Mouse (Mus musculus) neural tube, embryonic 10.5 days (tissue): ENCODE results near the gene Ube2s.
"Not testable (repeated sequence)": the region's sequence is repeated elsewhere in the genome, so short reads cannot be mapped to it uniquely, and the experiment has no call there.

Source experiments
- DNase-seq: peaks from one replicate; pipeline ENCODE4 v3.0.0-alpha.2; 2017; ENCODE audit warnings: low spot score; ENCODE audit errors: extremely low spot score

The Ube2s gene

DNA sequence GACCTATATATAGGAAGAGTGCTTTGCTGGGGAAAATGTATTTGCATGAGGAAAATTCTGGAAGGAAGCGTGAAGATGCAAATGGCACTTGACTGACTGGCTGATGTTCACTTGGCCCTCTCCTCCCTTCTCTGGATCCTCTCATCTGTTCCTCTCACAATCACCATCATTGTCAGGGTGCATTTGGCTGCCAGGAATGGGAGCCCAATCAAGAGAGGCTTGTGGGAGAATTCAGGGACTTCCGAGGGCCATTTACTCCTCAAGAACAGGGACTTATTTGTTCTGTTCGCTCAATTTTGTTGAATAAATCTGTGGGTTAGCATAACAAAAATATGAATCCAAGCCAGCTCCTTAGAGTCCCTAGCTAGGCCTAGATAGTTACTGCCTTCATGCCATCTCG is 9.3 kb upstream of the Ube2s start:
- DNase-seq: no peak

DNA sequence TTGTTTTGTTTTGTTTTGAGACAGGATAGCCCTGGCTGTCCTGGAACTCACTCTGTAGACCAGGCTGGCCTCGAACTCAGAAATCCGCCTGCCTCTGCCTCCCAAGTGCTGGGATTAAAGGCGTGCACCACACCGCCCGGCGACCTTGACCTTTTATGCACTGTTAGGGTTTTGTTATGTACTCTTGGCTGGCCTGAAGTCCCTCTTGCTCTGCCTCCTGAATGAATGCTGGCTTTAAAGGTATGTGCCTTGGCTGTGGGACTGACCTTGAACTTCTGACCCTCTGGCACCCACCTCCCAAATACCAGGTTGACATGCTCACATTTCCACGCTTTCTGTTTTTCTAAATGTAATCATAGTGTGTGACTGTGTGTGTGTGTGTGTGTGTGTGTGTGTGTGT is 8.5 kb upstream of the Ube2s start:
- DNase-seq: not testable (repeated sequence)

DNA sequence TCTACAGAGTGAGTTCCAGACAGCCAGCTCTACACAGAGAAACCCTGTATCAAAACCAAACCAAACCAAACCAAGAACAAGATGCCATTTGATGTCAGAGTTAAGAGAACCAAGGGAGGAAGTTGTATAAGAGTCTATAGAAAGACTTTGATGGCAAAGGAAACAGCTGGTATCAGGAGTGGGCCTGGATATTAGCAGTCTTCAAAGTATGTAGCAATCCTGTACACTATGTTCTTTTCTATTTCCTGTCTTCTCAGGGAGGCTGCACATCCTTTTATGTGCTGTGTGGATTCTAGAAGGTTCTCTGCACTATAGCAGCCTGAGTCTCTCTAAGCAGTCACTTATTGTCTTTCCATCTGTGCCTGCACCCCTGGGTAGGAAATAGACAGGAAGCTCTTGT is 4.2 kb upstream of the Ube2s start:
- DNase-seq: no peak

DNA sequence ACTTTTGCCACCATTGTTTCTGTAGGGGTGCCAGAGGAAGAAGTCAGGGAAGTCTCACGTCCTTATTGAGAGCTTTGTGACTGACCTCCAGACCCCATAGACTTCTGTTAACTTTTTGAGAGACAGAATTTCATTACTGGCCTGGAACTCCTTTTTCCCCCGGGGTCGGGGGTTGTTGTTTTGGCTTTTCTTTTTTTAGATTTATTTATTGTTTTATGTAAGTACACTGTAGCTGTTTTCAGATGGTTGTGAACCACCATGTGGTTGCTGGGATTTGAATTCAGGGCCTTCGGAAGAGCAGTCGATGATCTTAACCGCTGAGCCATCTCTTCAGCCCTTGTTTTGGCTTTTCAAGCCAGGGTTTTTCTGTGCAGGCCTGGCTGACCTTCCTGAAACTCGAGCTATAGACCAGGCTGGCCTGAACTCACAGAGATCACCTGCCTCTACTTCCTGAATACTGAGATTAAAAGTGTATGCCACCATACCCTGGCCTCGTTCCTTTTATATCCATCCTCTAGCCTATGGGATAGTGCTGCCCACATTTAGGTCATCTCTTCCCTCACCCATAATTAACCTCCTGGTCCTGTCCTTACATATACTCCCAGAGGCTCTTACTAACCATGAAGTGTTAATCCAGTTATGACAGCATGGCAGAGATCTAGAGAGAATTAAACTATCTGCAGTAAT is 858 bp upstream of the Ube2s start:
- DNase-seq: no peak

DNA sequence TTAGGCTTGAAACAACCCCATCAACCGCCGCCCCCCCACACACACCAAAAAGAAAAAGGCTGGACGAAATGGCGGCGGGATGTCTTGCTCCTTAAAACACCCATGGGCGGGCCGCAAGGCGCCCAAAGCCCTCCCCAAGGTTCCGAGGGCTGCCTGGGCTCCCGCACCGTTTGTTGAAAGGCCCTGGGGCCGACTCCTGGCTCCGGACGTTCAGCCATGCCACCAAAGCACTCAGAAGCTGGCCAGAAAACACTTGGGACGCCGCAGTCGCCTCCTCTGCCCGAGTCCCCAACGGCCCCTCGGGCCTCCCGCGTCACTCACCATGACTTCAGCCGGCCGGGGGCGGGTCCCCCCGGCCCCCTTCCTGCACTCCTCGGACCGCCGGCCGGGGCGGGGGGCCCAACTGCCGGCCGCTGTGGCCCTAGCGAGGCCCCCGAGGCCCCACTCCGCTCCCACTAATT is 518 bp downstream of the Ube2s start:
- DNase-seq: peak; percentile 56

DNA sequence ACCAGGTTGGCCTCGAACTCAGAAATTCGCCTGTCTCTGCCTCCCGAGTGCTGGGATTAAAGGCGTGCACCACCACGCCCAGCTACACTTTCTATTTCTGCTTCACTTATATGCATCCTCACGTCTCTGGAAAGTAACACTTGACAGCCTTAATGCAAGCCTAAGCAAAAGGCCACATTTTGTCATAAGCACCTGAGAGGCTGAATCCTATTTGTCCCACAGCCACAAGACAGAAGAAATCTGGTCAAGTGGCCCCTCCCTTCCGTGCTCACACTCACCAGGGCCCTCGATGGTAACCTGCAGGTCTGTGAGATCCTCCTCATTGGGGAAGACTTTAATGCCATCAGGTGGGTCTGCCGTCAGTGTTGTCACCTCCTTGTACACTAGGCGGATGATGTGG is 1.3 kb downstream of the Ube2s start:
- DNase-seq: not testable (repeated sequence)

DNA sequence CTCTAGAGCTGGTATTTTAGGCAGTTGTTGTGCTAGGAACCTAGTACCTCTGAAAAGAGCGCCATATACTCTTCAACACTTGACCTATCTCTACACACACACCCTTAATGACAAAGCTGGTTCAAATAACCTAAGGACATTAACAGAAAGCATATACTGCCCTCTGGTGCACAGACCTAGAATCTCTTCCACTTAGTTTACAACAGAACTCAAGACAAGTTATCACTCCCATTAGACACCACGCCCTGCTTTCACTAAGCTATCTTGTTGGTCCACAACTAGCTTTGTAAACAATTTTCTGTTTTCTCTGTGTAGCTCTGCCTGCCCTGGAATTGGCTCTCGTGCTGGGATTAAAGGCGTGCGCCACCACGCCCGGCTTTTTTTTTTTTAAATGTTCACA is 5.7 kb downstream of the Ube2s start:
- no peak for DNase-seq

DNA sequence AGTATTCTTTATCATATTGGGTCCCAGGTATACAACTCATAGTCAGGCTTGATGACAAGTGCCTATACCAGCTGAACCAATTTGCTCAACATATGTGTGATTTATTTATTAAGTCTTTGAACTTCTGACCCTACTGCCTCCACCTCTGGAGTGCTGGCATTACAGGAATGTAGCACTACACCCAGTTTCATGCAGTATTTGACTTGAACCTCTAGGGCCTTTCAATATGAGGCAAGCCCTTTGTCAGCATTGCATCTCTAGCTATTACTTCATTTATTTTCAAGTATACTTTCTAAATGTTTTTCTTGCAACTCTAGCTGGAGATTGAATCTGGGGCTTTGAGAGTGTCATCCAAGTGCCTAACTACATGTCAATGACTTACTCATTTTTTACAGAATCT is 10.1 kb downstream of the Ube2s start:
- DNase-seq: no peak

DNA sequence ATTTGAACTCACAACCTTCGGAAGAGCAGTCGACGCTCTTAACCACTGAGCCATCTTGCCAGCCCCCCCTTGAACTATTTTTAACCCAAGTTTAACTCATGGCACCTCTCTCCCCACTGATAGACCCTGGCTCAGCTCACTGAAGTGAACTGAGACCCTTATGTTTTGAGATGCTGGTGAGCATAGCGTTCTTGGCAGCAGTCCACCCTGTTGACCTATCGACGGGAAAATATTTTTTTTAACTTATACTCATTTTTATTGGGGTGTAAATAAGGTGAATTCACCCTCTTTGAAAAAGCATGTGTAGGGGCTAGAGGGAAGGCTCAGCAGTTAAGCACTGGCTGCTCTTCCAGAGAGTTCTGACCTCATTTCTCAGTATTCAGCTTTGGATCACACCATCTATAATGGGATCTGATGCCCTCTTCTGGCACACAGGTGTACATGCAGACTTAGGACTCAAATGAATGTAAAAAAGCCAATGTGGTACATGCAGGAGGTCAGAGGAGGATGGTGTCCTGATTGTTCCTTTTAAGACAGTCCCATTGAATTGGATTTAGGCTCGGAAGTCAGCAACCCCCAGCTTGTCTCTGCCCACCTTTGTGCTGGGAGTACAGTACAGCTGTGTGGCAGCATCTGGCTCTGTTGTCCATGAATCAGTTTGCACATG is 16.5 kb downstream of the Ube2s start:
- DNase-seq: no peak

DNA sequence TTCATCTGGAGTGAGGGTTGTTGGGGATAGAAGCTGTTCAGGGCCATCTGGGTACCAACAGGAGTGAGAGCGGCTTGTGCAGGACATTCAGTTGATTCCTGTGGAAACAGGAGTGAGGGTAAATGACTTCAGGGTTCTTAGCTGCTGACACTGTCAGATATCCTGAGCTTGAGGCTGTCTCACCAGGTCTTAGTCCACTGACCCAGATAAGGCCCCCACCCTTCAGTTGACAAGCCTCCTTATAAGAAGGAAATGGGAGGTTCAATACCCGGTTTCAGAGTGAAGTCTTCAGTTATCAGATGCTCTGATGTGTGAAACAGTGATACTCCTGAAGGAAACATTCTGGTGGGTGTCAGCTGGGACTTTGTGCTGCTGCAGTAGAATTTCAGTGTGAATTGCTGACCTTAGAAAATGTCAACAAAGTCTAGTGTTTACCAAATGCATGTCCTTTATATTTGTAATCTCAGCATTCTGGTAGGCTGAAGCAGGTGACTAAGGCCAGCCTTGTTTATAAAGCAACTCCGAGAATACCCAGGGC is 17.7 kb downstream of the Ube2s start:
- no peak for DNase-seq

DNA sequence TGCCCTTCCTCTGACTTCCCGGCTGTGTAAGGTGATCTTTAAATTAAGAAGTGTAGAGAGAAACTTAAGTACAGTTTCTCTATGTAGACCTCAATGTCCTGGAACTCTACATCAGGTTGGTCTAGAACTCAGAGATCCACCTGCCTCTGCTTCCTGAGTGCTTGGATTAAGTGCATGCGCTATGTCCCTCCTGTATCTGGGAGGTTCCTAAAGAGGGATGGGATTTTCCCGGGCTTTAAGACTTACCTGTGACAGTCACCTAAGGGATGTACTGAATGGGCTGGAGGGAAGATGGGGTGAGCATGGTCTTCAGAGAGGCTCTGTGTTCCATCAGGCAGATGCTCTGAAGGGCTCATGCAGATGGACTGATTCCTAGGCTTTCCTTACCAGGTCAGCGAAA is 18.7 kb downstream of the Ube2s start:
- DNase-seq: no peak

DNA sequence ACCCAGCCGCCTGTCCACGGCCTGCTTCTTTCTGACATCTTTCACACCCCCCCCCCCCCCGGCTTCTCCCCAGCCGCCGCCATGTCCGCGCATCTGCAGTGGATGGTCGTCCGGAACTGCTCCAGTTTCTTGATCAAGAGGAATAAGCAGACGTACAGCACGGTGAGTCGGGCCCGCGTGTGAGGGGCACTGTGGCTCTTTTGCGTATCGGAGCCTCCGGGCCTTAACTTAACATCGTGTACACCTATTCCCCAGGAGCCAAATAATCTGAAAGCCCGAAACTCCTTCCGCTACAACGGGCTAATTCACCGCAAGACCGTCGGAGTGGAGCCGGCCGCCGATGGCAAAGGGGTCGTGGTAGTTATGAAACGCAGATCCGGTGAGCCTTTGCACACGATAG is 19.1 kb downstream of the Ube2s start:
- DNase-seq: not testable (repeated sequence)

DNA sequence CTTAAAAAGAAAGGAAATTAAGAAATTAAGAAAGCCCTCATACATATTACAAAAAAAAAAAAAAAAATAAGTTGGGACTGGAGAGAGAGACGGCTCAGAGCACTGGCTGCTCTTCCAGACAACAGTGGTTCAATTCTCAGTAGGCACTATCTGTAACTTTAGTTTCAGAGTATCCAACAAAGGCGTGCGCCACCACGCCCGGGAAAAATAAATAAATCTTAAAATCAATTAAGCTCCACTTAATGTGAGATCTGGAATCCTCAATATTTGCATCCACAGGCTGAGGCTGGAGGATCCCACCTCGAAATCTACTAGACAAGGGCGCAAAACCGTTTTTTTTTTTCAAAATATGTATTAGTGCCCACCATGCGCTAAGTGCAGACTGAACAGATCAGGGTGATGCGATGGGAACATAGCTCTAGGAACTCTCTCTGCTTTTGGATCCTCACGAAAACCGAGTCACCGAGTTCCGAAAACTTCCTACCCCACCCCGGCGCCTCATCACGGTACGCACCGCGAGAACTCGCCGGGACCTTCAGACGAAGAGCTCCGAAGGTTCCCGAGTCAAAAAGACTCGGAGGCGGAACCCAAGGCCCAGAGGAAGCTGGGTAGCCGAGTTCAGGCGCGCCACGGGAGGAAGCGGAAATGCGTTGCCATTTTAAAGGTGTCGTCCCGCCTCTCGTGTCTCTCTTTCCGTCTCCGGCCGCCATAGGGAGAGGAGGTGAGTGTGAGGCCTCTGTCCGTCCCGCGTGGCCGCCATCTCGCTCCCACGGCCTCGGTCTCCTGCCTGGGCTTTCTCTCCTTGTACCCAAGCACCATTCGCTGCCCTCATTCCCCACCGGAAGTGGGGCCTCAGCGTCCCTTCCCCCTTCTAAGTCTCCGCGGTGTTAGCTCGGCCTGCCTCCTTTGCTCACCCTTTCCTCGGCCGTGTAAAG is 19.8 kb downstream of the Ube2s start, which contains the start of gene Rpl28:
TSS of gene Rpl28 (plus strand) at position 597 of the 935 bp plus-strand sequence.
- peak; percentile 95 for DNase-seq

DNA sequence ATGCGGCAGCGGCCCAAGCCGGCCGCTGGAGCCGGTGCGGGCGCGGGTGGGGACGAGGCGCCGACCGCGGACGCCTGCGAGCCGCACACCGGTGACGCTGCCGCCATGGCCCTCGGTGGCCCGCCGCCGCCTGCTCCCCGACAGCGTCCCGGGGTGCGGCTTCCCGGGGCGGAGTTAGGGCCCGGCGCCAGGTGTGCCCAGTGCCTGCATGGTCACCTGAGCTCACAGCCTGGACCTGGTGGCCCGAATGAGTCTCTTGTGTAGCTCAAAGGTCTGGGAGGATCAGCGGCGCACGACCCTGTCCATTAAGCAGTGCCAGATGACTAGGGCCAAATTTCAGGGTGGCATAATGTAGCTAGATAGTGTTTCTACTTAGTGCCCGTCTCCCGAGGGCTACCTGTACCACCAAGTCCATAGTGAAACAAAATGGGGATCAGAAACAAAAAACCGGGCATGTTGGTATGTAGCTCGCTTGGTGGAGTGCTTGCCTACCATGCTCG is 22.9 kb downstream of the Ube2s start, which contains the start of gene Tmem238:
TSS of gene Tmem238 (minus strand) at position 221 of the 500 bp plus-strand sequence.
- DNase-seq: no peak

DNA sequence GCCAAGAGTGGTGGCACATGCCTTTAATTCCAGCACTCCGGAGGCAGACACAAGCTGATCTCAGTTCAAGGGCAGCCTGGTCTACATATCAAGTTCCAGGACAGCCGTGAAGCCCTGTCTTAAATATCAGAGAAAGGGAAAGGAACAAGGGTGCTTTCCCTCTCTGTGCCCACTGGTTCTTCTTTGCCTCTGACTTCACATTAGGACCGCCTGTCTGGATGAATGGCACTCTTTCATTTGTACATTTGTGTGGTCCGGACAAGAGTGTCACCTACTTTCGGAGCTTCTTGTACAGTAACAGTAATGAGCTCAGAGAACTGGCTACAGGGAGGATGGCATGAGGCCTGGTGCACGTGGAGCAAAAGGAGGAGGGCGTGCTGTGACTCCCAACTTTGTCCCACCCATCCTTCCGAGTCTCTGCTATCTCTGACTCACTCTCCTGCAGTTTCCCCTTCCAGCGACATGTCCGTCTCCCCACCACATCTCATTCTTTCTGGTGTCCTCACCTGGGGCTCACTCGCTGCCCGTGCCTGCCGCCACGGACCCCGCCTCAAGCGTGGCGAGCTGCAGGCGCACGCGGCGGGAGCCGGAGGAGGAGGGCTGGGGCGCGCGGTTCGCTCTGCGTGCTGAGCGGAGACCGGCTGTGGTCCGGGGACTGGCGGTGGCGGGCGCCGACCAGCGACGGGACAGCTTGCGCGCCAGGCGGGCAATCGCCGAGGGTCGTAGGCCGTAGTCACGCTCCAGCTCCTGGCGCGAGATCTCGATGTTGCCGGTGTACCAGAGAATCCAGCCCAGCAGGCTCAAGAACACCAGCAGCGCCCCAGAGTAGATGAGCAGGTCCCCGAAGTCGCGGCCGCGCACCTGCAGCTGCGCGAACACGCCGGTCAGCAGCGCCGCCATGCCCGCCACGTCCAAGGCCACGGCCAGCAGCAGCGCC is 23.6 kb downstream of the Ube2s start:
- DNase-seq: peak; percentile 81

DNA sequence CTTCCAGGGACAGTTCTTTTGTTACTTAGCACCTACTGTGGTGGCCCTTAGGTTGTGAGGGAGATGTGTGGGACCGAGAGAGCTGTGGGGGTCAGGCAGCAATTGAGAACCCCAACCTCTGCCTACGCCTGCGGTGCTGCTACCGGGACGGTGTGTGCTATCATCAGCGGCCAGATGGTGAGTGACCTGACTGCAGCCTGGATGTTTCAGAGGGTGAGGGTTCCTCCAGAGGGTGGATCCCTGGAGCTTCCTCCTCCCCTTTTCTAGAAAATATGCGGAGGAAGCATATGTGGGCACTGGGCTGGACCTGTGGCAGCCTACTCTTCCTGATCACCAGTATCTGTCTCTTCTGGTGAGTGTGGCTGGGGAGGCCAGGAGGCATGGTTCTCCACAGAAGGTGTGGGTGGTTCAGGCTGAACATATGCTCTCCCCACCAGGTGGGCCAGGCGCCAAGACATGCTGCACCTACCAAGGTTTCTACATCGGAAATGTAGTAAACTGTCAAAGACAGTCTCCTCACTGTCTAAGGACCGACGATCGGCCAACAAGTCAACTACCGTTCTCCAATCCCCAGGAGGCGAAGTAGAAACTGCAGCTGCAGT is 28.6 kb downstream of the Ube2s start:
- no peak for DNase-seq

DNA sequence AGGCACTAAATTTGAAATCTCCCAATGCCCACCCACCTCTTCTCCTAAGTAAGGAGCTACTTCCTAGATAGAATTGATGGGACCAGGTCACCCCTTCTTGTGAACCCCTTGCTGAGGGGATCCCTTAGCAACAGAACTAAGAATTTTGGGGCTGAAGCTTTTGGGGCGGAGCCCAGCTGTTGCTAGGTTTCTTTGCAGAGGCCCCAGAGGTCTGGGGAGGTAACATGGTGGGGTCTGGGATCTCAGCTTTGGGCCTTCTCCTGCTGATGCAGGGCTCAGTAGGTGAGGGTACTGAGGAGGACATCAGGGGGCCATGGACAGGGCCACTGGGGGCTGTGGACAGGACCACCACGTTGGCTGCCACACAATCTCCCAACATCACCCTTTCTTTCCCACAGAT is 29.6 kb downstream of the Ube2s start, which contains the start of the genes Il11 and Tmem190:
TSS of gene Il11 (minus strand) at position 101 of the 400 bp plus-strand sequence.
TSS of gene Tmem190 (plus strand) at position 179 of the 400 bp plus-strand sequence.
- DNase-seq: no peak

DNA sequence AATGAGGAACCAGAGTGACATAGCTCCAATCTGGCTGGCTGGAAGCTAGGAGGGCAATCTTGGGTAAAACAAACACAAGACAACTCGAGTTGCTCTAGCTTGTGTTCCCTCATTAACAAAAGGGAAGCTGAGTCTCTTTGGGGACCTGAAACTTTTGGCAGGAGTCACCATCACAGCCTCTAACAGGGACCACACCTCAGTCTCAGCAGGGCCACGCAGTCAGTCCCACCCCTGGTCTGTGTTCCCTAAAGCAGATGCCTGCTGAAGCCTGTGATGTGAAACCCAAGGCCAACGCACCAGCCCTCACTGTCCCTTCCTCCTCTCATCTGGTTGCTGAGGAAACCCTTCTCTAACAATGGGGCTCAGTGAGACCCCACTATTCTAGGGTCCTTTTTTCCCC is 30.3 kb downstream of the Ube2s start:
- no peak for DNase-seq

DNA sequence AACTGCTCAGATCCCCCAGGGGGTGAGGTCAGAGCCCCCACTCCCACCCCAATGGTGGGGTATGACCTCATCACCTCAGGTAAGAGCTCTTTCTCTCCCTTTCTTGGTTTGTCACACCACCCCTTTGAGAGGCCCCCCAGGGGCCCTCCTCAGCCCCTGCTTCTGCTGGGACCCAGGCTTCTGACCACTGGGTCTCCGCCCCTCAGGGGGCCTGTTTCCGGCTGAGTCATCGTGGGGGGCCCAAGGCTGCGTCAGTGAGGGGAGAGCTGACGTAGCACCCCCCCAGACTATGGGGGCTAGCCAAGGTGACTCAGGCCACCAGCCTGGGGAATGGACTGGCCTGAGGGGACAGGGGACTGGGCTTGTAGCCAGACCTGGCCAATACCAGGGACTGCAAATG is 32.5 kb downstream of the Ube2s start:
- no peak for DNase-seq
